Mouse (Mus musculus): ENCODE results near the gene Abraxas2. TPM values are rescaled to one million over a fixed set of nuclear protein-coding genes. Genes with fewer than 3 reads are reported as not detected.

Abraxas2 gene
- total RNA-seq, 2 experiments from 2014 or later = 29.0 to 29.2 TPM

Other genes starting within 250 kb of the Abraxas2 start
- gene Lhpp, start 248.6 kb upstream of the Abraxas2 start, total RNA-seq (2021) = 10 to 100 TPM; 16.5 to 18.3 TPM
- gene Fam53b, start 45.3 kb upstream of the Abraxas2 start, total RNA-seq (2021) = 10 to 100 TPM; 50.9 to 61.0 TPM
- 10 to 100 TPM; 32.5 to 37.2 TPM for gene Eef1akmt2, start 6.6 kb upstream of the Abraxas2 start, total RNA-seq (2021)
- gene Zranb1, start 71.9 kb downstream of the Abraxas2 start, total RNA-seq (2021) = 10 to 100 TPM; 38.4 to 44.5 TPM

All from left cerebral cortex, postnatal 36 days (tissue).